Mouse (Mus musculus) forebrain, embryonic 12.5 days (tissue): Measurements from ENCODE around the gene Scel. TPM values are rescaled to one million over a fixed set of nuclear protein-coding genes. Genes with fewer than 3 reads are reported as not detected.

Source experiments
- ATAC-seq: fragments of 200-750 bp; cut with Nextera tagmentation; 2 replicates; pipeline ENCODE4 v1.8.0; 2017; ENCODE audit warnings: moderate TSS enrichment; ENCODE audit not compliant: low FRiP score
- H3K27ac ChIP-seq: fragments of 300-500 bp; sonication (generic); 2 replicates; pipeline ENCODE4 v1.5.1; 2016; ENCODE audit warnings: mild to moderate bottlenecking
- H3K27me3 ChIP-seq: fragments of 300-500 bp; sonication (generic); 2 replicates; pipeline ENCODE4 v1.6.1; 2016; ENCODE audit warnings: mild to moderate bottlenecking
- H3K36me3 ChIP-seq: fragments of 300-500 bp; sonication (generic); replicated peaks from 2 replicates; pipeline ENCODE4 v1.6.1; 2016; ENCODE audit warnings: mild to moderate bottlenecking
- H3K4me1 ChIP-seq: fragments of 300-500 bp; sonication (generic); 2 replicates; pipeline ENCODE4 v1.6.1; 2016
- H3K4me2 ChIP-seq: fragments of 300-500 bp; sonication (generic); 2 replicates; pipeline ENCODE4 v1.6.1; 2016; ENCODE audit warnings: mild to moderate bottlenecking, moderate library complexity
- H3K4me3 ChIP-seq: fragments of 300-500 bp; sonication (generic); replicated peaks from 2 replicates; pipeline ENCODE4 v1.5.1; 2016; ENCODE audit warnings: mild to moderate bottlenecking
- H3K9ac ChIP-seq: fragments of 300-500 bp; sonication (generic); 2 replicates; pipeline ENCODE4 v1.6.1; 2016; ENCODE audit warnings: mild to moderate bottlenecking
- H3K9me3 ChIP-seq: fragments of 300-500 bp; sonication (generic); 2 replicates; pipeline ENCODE4 v1.6.1; 2016
- WGBS: fragments of 180-500 bp; shearing (Covaris S2); methylation state at CpG from one replicate; pipeline ENCODE4 v1.1.7; 2016; 5-methylcytosine and 5-hydroxymethylcytosine counted together
- polyA plus RNA-seq: library from polyadenylated mRNA; unstranded; fragments of >200 nt; fragmentation: Nextera tagmentation; extraction: Ambion mirVana; gene quantifications from 2 replicates; pipeline ENCODE4 v1.2.1, GENCODE M21; 2016

The Scel gene
- polyA plus RNA-seq, 1 experiment from 2014 or later: 0.47 TPM

- Histone ChIP-seq H3K27me3 (no peaks in the 10 kb centered on the region), H3K4me3 (no peak overlapping the region), H3K4me2 (no peak overlapping the region), H3K27ac (no peak overlapping the region), H3K9me3 (0 out of 2 replicates have a peak, but pooled peaks cover 5% of the 10 kb centered on the region), H3K9ac (no peak overlapping the region), H3K36me3 (no peaks in the 10 kb centered on the region), H3K4me1 (peaks cover 5% of the 10 kb centered on the region)
- WGBS: 84% methylated on average over 1 of the region's 1 CpGs
- no peak for ATAC-seq
Measured at GRCm38 (mm10) chr14:103526286-103526685, 13.1 kb downstream of the Scel start.

DNA sequence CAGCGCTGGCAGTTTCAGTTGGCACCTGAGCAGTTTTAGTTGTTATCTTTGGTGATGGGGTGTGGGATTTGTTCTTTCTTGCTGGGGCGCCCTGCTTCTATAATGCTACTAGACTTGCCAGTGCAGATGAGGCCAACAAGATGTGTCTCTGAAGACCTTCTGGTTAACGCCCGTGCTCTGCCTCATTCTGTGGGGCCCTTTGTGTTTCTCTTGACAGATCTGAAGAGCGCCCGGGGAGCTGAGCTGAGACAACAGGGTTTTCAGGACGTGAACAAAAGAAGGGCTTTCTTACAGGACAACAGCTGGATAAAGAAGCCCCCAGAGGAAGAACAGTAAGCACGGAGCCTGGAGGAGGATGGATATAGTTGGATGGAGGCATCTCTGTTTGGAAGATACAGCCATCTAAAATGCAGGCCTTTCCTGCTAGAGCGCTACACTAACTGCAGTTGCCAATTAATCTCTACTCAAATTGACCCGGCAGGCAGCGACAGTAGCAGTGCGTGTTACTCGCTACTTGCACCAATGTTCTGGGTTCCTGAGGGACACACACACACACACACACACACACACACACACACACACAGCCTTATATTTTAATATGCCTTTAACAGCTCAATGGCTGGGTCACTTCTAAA lies 16.7 kb downstream of the Scel start:
- ATAC-seq: peak; percentile 33; the same call in 1 of the 2 replicates
- H3K27me3 ChIP-seq: no peaks in the 10 kb centered on the region
- H3K36me3 ChIP-seq: no peaks in the 10 kb centered on the region
- peak overlapping the region; percentile 4; the same call in 1 of the 2 replicates for H3K4me2 ChIP-seq
- no peak overlapping the region for H3K27ac ChIP-seq
- H3K4me1 ChIP-seq: peaks cover 5% of the 10 kb centered on the region
- whole genome bisulfite sequencing: 27% methylated on average over 13 of the region's 13 CpGs
- H3K9me3 ChIP-seq: 0 out of 2 replicates have a peak, but pooled peaks cover 5% of the 10 kb centered on the region
- no peak overlapping the region for H3K9ac ChIP-seq
- no peak overlapping the region for H3K4me3 ChIP-seq

- Histone ChIP-seq H3K27me3 (no peaks in the 10 kb centered on the region), H3K9ac (no peak overlapping the region), H3K4me3 (no peak overlapping the region), H3K4me2 (no peak overlapping the region), H3K9me3 (0 out of 2 replicates have a peak, but pooled peaks cover 3% of the 10 kb centered on the region), H3K4me1 (peaks cover 5% of the 10 kb centered on the region), H3K27ac (no peak overlapping the region), H3K36me3 (no peaks in the 10 kb centered on the region)
- WGBS: 91% methylated on average over 11 of the region's 11 CpGs
- no peak for ATAC-seq
Measured at GRCm38 (mm10) chr14:103531722-103532341, 18.7 kb downstream of the Scel start.

- H3K4me1 ChIP-seq: no peaks in the 10 kb centered on the region
- no peak overlapping the region for H3K27ac ChIP-seq
- H3K4me3 ChIP-seq: no peak overlapping the region
- H3K9ac ChIP-seq: no peak overlapping the region
- no peaks in the 10 kb centered on the region for H3K27me3 ChIP-seq
- no peak overlapping the region for H3K4me2 ChIP-seq
- no peaks in the 10 kb centered on the region for H3K9me3 ChIP-seq
- no peak for ATAC-seq
- no peaks in the 10 kb centered on the region for H3K36me3 ChIP-seq
- whole genome bisulfite sequencing: 88% methylated on average over 8 of the region's 8 CpGs
Measured at GRCm38 (mm10) chr14:103535511-103536024, 22.4 kb downstream of the Scel start.

- no peak overlapping the region for H3K4me2 ChIP-seq
- ATAC-seq: no peak
- H3K27me3 ChIP-seq: no peaks in the 10 kb centered on the region
- no peak overlapping the region for H3K27ac ChIP-seq
- no peaks in the 10 kb centered on the region for H3K36me3 ChIP-seq
- no peaks in the 10 kb centered on the region for H3K4me1 ChIP-seq
- H3K9ac ChIP-seq: no peak overlapping the region
- no peaks in the 10 kb centered on the region for H3K9me3 ChIP-seq
- 38% methylated on average over 10 of the region's 10 CpGs for WGBS
- no peak overlapping the region for H3K4me3 ChIP-seq
Measured at GRCm38 (mm10) chr14:103536334-103536733, 23.2 kb downstream of the Scel start.

- Histone ChIP-seq H3K4me2 (no peak overlapping the region), H3K9me3 (no peaks in the 10 kb centered on the region), H3K4me3 (no peak overlapping the region), H3K27ac (no peak overlapping the region), H3K27me3 (no peaks in the 10 kb centered on the region), H3K4me1 (peaks cover 6% of the 10 kb centered on the region; the same call in 1 of the 2 replicates), H3K36me3 (no peaks in the 10 kb centered on the region), H3K9ac (no peak overlapping the region)
- WGBS: 17% methylated on average over 13 of the region's 13 CpGs
- ATAC-seq: peak; percentile 37; the same call in 1 of the 2 replicates
Measured at GRCm38 (mm10) chr14:103537355-103538056, 24.4 kb downstream of the Scel start.

DNA sequence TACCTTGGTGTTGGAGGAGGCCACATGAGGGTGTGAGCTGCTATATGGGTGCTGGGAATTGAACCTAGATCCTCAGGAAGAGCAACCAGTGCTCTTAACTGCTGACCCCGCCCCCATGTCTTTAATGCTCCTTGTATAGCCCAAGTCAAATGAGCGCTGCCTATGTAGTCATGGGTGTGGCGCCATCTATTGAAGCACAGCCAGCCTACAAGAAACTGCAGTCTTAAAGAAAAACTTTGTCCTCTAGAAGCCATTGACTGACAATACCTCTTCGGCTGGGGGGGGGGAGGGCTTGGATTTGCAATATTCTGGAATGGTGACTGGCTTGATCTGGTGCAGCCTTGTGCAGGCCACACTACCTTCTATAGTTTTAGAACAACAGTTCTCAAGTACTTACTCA lies 26.7 kb downstream of the Scel start:
- H3K4me2 ChIP-seq: no peak overlapping the region
- H3K27me3 ChIP-seq: no peaks in the 10 kb centered on the region
- H3K9ac ChIP-seq: no peak overlapping the region
- 65% methylated on average over 4 of the region's 4 CpGs for WGBS
- H3K36me3 ChIP-seq: no peaks in the 10 kb centered on the region
- H3K4me3 ChIP-seq: no peak overlapping the region
- peaks cover 6% of the 10 kb centered on the region; the same call in 1 of the 2 replicates for H3K4me1 ChIP-seq
- no peak for ATAC-seq
- no peak overlapping the region for H3K27ac ChIP-seq
- no peaks in the 10 kb centered on the region for H3K9me3 ChIP-seq

GRCm38 (mm10) chr14:103541679-103542078 lies 28.5 kb downstream of the Scel start:
- no peak overlapping the region for H3K9ac ChIP-seq
- 47% methylated on average over 5 of the region's 5 CpGs for WGBS
- no peaks in the 10 kb centered on the region for H3K36me3 ChIP-seq
- H3K4me3 ChIP-seq: no peak overlapping the region
- H3K27ac ChIP-seq: no peak overlapping the region
- H3K27me3 ChIP-seq: no peaks in the 10 kb centered on the region
- H3K9me3 ChIP-seq: no peaks in the 10 kb centered on the region
- no peak overlapping the region for H3K4me2 ChIP-seq
- ATAC-seq: 0 out of 2 replicates have a peak, but pooled peaks have one; percentile 37
- H3K4me1 ChIP-seq: peaks cover 6% of the 10 kb centered on the region

GRCm38 (mm10) chr14:103543304-103544079 lies 30.4 kb downstream of the Scel start:
- ATAC-seq: peak; percentile 61; the same call in 1 of the 2 replicates
- Histone ChIP-seq H3K27ac (no peak overlapping the region), H3K4me3 (no peak overlapping the region), H3K9me3 (no peaks in the 10 kb centered on the region), H3K27me3 (no peaks in the 10 kb centered on the region), H3K4me2 (no peak overlapping the region), H3K36me3 (no peaks in the 10 kb centered on the region), H3K9ac (no peak overlapping the region), H3K4me1 (peaks cover 6% of the 10 kb centered on the region)
- 63% methylated on average over 4 of the region's 4 CpGs for WGBS

GRCm38 (mm10) chr14:103545734-103546133 lies 32.6 kb downstream of the Scel start:
- ATAC-seq: no peak
- Histone ChIP-seq H3K36me3 (no peaks in the 10 kb centered on the region), H3K4me3 (no peak overlapping the region), H3K27me3 (no peaks in the 10 kb centered on the region), H3K4me1 (peaks cover 6% of the 10 kb centered on the region), H3K9me3 (no peaks in the 10 kb centered on the region), H3K27ac (no peak overlapping the region), H3K4me2 (no peak overlapping the region), H3K9ac (no peak overlapping the region)
- WGBS: 78% methylated on average over 8 of the region's 8 CpGs

- Histone ChIP-seq H3K9ac (no peak overlapping the region), H3K4me2 (no peak overlapping the region), H3K9me3 (no peaks in the 10 kb centered on the region), H3K27me3 (no peaks in the 10 kb centered on the region), H3K4me1 (peaks cover 6% of the 10 kb centered on the region), H3K36me3 (no peaks in the 10 kb centered on the region), H3K27ac (no peak overlapping the region), H3K4me3 (no peak overlapping the region)
- WGBS: 86% methylated on average over 12 of the region's 12 CpGs
- no peak for ATAC-seq
Measured at GRCm38 (mm10) chr14:103546246-103546645, 33.1 kb downstream of the Scel start.

- H3K36me3 ChIP-seq: no peaks in the 10 kb centered on the region
- H3K9ac ChIP-seq: no peak overlapping the region
- no peaks in the 10 kb centered on the region for H3K9me3 ChIP-seq
- H3K27ac ChIP-seq: no peak overlapping the region
- no peaks in the 10 kb centered on the region; the same call in 1 of the 2 replicates for H3K4me1 ChIP-seq
- H3K27me3 ChIP-seq: no peaks in the 10 kb centered on the region
- H3K4me2 ChIP-seq: no peak overlapping the region
- no peak overlapping the region for H3K4me3 ChIP-seq
- WGBS: 84% methylated on average over 6 of the region's 6 CpGs
- ATAC-seq: no peak
Measured at GRCm38 (mm10) chr14:103548220-103548619, 35.1 kb downstream of the Scel start.
